In the genomic region with DNA sequence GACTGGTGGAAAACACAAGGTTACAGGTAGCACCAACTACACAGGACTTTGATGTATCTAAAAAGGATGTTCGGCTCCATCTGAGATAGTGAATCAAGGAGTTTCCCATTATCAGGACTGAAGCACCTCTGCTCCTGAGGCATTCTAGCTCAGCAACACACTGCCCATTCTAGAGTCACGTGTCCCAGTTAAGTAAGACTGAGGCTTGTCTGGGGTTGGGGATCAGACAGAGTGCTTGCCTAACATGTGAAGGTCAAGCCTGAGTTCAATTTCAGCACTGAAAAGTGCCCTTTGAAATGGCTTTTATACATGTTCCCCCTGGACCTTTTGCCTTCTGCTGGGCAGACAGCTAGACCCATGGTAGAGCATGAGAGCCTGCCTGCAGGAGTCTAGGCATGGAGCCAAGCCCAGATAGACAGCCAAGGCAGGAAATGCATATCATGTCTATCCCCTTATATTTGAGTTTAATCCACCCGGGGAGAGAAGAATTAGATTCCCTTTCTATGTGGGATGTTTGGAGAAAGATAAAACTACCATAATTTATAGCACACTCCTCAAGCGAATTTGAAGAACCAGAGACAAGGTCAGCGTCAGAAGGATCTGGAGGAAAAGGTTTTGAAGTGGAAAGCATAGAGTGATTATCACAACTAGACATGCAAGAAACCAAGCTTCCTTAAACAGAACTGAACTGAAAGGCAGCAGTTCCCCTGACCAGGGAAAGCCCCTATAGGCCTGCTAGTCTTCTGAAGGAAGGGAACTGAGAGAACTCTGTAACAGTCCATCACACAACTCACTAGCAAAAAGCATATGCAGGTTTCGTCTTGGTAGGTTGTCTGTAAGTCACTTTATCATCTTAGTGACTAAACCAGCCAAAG, we compare ENCODE assay signal across 11 mouse cellular contexts.
DNase-seq lines count a peak whose midpoint lies in the region; ATAC-seq lines count a peak whose summit lies in the region.
"Had no signal": no experiment of that assay in that cellular context is flagged by ENCODE, and none has a peak within 500 bp of the region (broad histone marks: within the 10 kb centered on the region; RNA-seq: fewer than 3 reads in every experiment).

No protein-coding gene starts in this region.

- H3K4me3 ChIP-seq in lung, embryonic 16.5 days (ENCODE audit: low read length): no peak overlapping the region
- H3K4me3 ChIP-seq in stomach, embryonic 16.5 days (replicated peaks; ENCODE audit: low read length): no peak overlapping the region

- 41% methylated on average over 6 of the region's 6 CpGs for WGBS in lung, embryonic 16.5 days
- WGBS in stomach, embryonic 16.5 days: 52% methylated on average over 6 of the region's 6 CpGs

- peak; percentile 4 to 16 for DNase-seq in heart, adult 18-20 months
- DNase-seq in heart, postnatal 25 days (ENCODE audit: low spot score): no peak
- DNase-seq in lung, postnatal 36 days: no peak
- no peak for DNase-seq in ovary, postnatal 36 days (ENCODE audit: low spot score)
- DNase-seq in urinary bladder, adult 2 months (ENCODE audit: low spot score): no peak
- DNase-seq: adrenal gland, postnatal 25 days; thymus, postnatal 14 days had no signal

- no peaks in the 10 kb centered on the region for H3K9me3 ChIP-seq in lung, embryonic 16.5 days (ENCODE audit: control insufficient read depth, low read length)
- no peaks in the 10 kb centered on the region for H3K9me3 ChIP-seq in stomach, embryonic 16.5 days (replicated peaks; ENCODE audit: control insufficient read depth, low read length)

- no peak overlapping the region for H3K27ac ChIP-seq in lung, embryonic 16.5 days (ENCODE audit: low read length)
- peak overlapping the region; percentile 46 for H3K27ac ChIP-seq in stomach, embryonic 16.5 days (ENCODE audit: low read length)
- H3K27ac ChIP-seq: liver, embryonic 14.5 days had no signal

- H3K4me1 ChIP-seq in lung, embryonic 16.5 days (replicated peaks; ENCODE audit: control insufficient read depth, insufficient read depth, low read length): no peaks in the 10 kb centered on the region; the same call in 1 of the 2 replicates
- H3K4me1 ChIP-seq in stomach, embryonic 16.5 days (ENCODE audit: control insufficient read depth, insufficient read depth, low read length): peaks cover 8% of the 10 kb centered on the region; the same call in 1 of the 2 replicates

- no peak overlapping the region for H3K9ac ChIP-seq in lung, embryonic 16.5 days (ENCODE audit: low read length)
- H3K9ac ChIP-seq in stomach, embryonic 16.5 days (ENCODE audit: low read length): no peak overlapping the region
- H3K9ac ChIP-seq: liver, embryonic 14.5 days had no signal

- no peaks in the 10 kb centered on the region for H3K27me3 ChIP-seq in lung, embryonic 16.5 days (ENCODE audit: control insufficient read depth, insufficient read depth, low read depth, low read length)
- H3K27me3 ChIP-seq in stomach, embryonic 16.5 days (ENCODE audit: control insufficient read depth, insufficient read depth, low read length): no peaks in the 10 kb centered on the region

- no peaks in the 10 kb centered on the region for H3K36me3 ChIP-seq in lung, embryonic 16.5 days (ENCODE audit: control insufficient read depth, insufficient read depth, low read length)
- no peaks in the 10 kb centered on the region for H3K36me3 ChIP-seq in stomach, embryonic 16.5 days (ENCODE audit: control insufficient read depth, insufficient read depth, low read length)

- intact Hi-C loops in heart, postnatal 25 days (cut with DNase I): no loop called here

- ATAC-seq in lung, embryonic 16.5 days (ENCODE audit: low read depth): peak; percentile 62; the same call in 1 of the 2 replicates
- ATAC-seq in common myeloid progenitor, adult 5-6 weeks (replicated peaks; ENCODE audit: low read depth, poor library complexity, severe bottlenecking): peak; percentile 92
- ATAC-seq in stomach, embryonic 16.5 days (ENCODE audit: insufficient read depth, low FRiP score): no peak

- H3K4me2 ChIP-seq in lung, embryonic 16.5 days (ENCODE audit: low read depth, low read length): no peak overlapping the region
- no peak overlapping the region for H3K4me2 ChIP-seq in stomach, embryonic 16.5 days (ENCODE audit: low read depth, low read length)

Comparison
In these comparisons a context has a peak if more than half of its experiments do, and no peak if none do; other contexts are left out.
1. DNase-seq: peak in heart, adult 18-20 months (2 of 2); none in heart, postnatal 25 days (single experiment), lung, postnatal 36 days (single experiment), ovary, postnatal 36 days (single experiment) and urinary bladder, adult 2 months (single experiment).